Comparison of ENCODE assay signal across 27 mouse cellular contexts in the genomic region with DNA sequence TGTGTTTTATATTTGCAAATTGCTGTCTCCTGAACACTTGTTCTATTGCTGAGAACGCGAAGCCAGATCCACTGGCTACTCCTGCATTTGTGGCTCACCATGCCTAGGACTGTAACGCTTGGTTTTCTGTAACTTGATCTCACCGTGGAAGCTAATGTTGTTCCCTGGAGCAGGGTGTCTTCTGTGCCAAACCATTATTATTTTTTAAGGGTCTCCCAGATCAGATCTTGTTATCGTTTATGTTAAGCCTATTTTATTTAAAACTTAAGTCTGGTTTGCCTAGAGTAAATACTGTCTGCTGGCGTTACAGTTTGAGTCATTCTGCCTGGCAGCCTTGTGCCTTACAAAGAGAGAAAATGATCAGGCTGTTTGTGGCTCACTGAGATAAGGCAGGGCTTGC. TPM values are rescaled to one million over a fixed set of nuclear protein-coding genes. Genes with fewer than 3 reads are reported as not detected.
DNase-seq lines count a peak whose midpoint lies in the region; ATAC-seq and TF ChIP-seq lines count a peak whose summit lies in the region.
"Had no signal": no experiment of that assay in that cellular context is flagged by ENCODE, and none has a peak within 500 bp of the region (broad histone marks: within the 10 kb centered on the region; RNA-seq: fewer than 3 reads in every experiment).

No protein-coding gene starts in this region.

- no peak for TF ChIP-seq POLR2A in cerebellum, adult 2 months (IDR thresholded peaks at IDR 0.05; ENCODE audit: borderline replicate concordance, insufficient read depth, low read length)

- H3K9me3 ChIP-seq in forebrain, postnatal 0 days (ENCODE audit: low read length), result no peaks in the 10 kb centered on the region
- no peaks in the 10 kb centered on the region for H3K9me3 ChIP-seq in forebrain, embryonic 15.5 days
- no peaks in the 10 kb centered on the region; the same call in 1 of the 2 replicates for H3K9me3 ChIP-seq in limb, embryonic 13.5 days
- no peaks in the 10 kb centered on the region for H3K9me3 ChIP-seq in forebrain, embryonic 16.5 days (ENCODE audit: control insufficient read depth, low read length)
- H3K9me3 ChIP-seq: embryonic facial prominence, embryonic 12.5 days; heart, embryonic 15.5 days; hindbrain, embryonic 15.5 days; intestine, embryonic 15.5 days had no signal

- 28% methylated on average over 6 of the region's 6 CpGs for WGBS in forebrain, postnatal 0 days
- 37% methylated on average over 6 of the region's 6 CpGs for WGBS in forebrain, embryonic 15.5 days
- 8% methylated on average over 6 of the region's 6 CpGs for WGBS in limb, embryonic 13.5 days
- WGBS in forebrain, embryonic 16.5 days, result 35% methylated on average over 6 of the region's 6 CpGs
- WGBS in cerebellum, adult 2 months, result 16% methylated on average over 6 of the region's 6 CpGs

- peak; percentile 17 for DNase-seq in forebrain, postnatal 0 days
- DNase-seq in NIH3T3 (ENCODE audit: low read depth), result peak; percentile 2
- DNase-seq in embryo, embryonic 11 days, result peak; percentile 31
- DNase-seq in cerebellum, adult 18-20 months, result no peak
- no peak for DNase-seq in cerebellum, adult 2 months
- DNase-seq: adrenal gland, postnatal 25 days; cerebellum, adult 11 months; cerebellum, postnatal 14 days; heart, postnatal 36 days; kidney, adult 9 months; kidney, postnatal 14 days; right cerebral cortex, postnatal 25 days; spleen, adult 18-20 months had no signal

- H3K9ac ChIP-seq in forebrain, postnatal 0 days, result no peak overlapping the region
- no peak overlapping the region for H3K9ac ChIP-seq in forebrain, embryonic 15.5 days (replicated peaks)
- no peak overlapping the region for H3K9ac ChIP-seq in limb, embryonic 13.5 days
- no peak overlapping the region for H3K9ac ChIP-seq in forebrain, embryonic 16.5 days (replicated peaks; ENCODE audit: low read depth, low read length)
- H3K9ac ChIP-seq: embryonic facial prominence, embryonic 12.5 days; heart, embryonic 15.5 days; hindbrain, embryonic 15.5 days; intestine, embryonic 15.5 days had no signal

- no peaks in the 10 kb centered on the region for H3K36me3 ChIP-seq in forebrain, postnatal 0 days (ENCODE audit: insufficient read depth)
- no peaks in the 10 kb centered on the region for H3K36me3 ChIP-seq in forebrain, embryonic 15.5 days
- H3K36me3 ChIP-seq in limb, embryonic 13.5 days, result no peaks in the 10 kb centered on the region
- no peaks in the 10 kb centered on the region for H3K36me3 ChIP-seq in forebrain, embryonic 16.5 days (ENCODE audit: control insufficient read depth, insufficient read depth)
- H3K36me3 ChIP-seq: embryonic facial prominence, embryonic 12.5 days; heart, embryonic 15.5 days; hindbrain, embryonic 15.5 days; intestine, embryonic 15.5 days had no signal

- no peak overlapping the region for H3K4me2 ChIP-seq in forebrain, postnatal 0 days (ENCODE audit: low read depth)
- H3K4me2 ChIP-seq in forebrain, embryonic 15.5 days (replicated peaks), result no peak overlapping the region
- H3K4me2 ChIP-seq in limb, embryonic 13.5 days (replicated peaks), result peak overlapping the region; percentile 35
- no peak overlapping the region for H3K4me2 ChIP-seq in forebrain, embryonic 16.5 days (ENCODE audit: low read length)
- H3K4me2 ChIP-seq: embryonic facial prominence, embryonic 12.5 days; heart, embryonic 15.5 days; hindbrain, embryonic 15.5 days; intestine, embryonic 15.5 days had no signal

- no peak for ATAC-seq in forebrain, postnatal 0 days
- no peak for ATAC-seq in forebrain, embryonic 15.5 days (replicated peaks)
- no peak for ATAC-seq in limb, embryonic 13.5 days (ENCODE audit: low FRiP score, low read depth)
- ATAC-seq in forebrain, embryonic 16.5 days, result no peak
- ATAC-seq: CD4-positive, CD25-positive, alpha-beta regulatory T cell, adult 4 months; intestine, embryonic 15.5 days; midbrain, embryonic 16.5 days had no signal

- no peak overlapping the region for H3K4me3 ChIP-seq in forebrain, postnatal 0 days (ENCODE audit: low read depth, low read length)
- H3K4me3 ChIP-seq in forebrain, embryonic 15.5 days, result no peak overlapping the region
- no peak overlapping the region for H3K4me3 ChIP-seq in limb, embryonic 13.5 days
- no peak overlapping the region for H3K4me3 ChIP-seq in forebrain, embryonic 16.5 days (replicated peaks; ENCODE audit: low read length)
- no peak overlapping the region for H3K4me3 ChIP-seq in cerebellum, adult 2 months (replicated peaks; ENCODE audit: insufficient read depth, low read depth, low read length)
- H3K4me3 ChIP-seq: embryonic facial prominence, embryonic 12.5 days; heart, embryonic 15.5 days; hindbrain, embryonic 15.5 days; intestine, embryonic 15.5 days; layer of hippocampus, adult 2 months; myocyte had no signal

- no peak for TF ChIP-seq CTCF in forebrain, postnatal 0 days (IDR thresholded peaks at IDR 0.05; ENCODE audit: low read depth)
- no peak for TF ChIP-seq CTCF in cerebellum, adult 2 months (IDR thresholded peaks at IDR 0.05; ENCODE audit: borderline replicate concordance, insufficient read depth, low read depth, low read length)

- H3K27ac ChIP-seq in forebrain, postnatal 0 days (ENCODE audit: low read depth, low read length), result no peak overlapping the region
- no peak overlapping the region for H3K27ac ChIP-seq in forebrain, embryonic 15.5 days (replicated peaks)
- peak overlapping the region; percentile 48 for H3K27ac ChIP-seq in limb, embryonic 13.5 days
- H3K27ac ChIP-seq in forebrain, embryonic 16.5 days (ENCODE audit: low read length), result no peak overlapping the region
- no peak overlapping the region for H3K27ac ChIP-seq in cerebellum, adult 2 months (ENCODE audit: insufficient read depth, low read length)
- H3K27ac ChIP-seq: embryonic facial prominence, embryonic 12.5 days; heart, embryonic 15.5 days; hindbrain, embryonic 15.5 days; intestine, embryonic 15.5 days; layer of hippocampus, adult 2 months had no signal

- no peaks in the 10 kb centered on the region for H3K4me1 ChIP-seq in forebrain, postnatal 0 days (ENCODE audit: insufficient read depth)
- peaks cover 17% of the 10 kb centered on the region; the same call in 1 of the 2 replicates for H3K4me1 ChIP-seq in forebrain, embryonic 15.5 days
- H3K4me1 ChIP-seq in limb, embryonic 13.5 days, result peaks cover 50% of the 10 kb centered on the region
- H3K4me1 ChIP-seq in forebrain, embryonic 16.5 days (replicated peaks; ENCODE audit: control insufficient read depth, insufficient read depth, low read length), result peaks cover 3% of the 10 kb centered on the region; the same call in 1 of the 2 replicates
- H3K4me1 ChIP-seq in cerebellum, adult 2 months (ENCODE audit: control insufficient read depth, insufficient read depth, low read length), result no peaks in the 10 kb centered on the region; the same call in 1 of the 2 replicates
- H3K4me1 ChIP-seq: intestine, embryonic 15.5 days had no signal

- H3K27me3 ChIP-seq in forebrain, postnatal 0 days (ENCODE audit: insufficient read depth, low read length), result no peaks in the 10 kb centered on the region
- peaks cover 10% of the 10 kb centered on the region; the same call in 1 of the 2 replicates for H3K27me3 ChIP-seq in forebrain, embryonic 15.5 days
- peaks cover 37% of the 10 kb centered on the region for H3K27me3 ChIP-seq in limb, embryonic 13.5 days
- peaks cover 7% of the 10 kb centered on the region for H3K27me3 ChIP-seq in forebrain, embryonic 16.5 days (replicated peaks; ENCODE audit: control insufficient read depth, insufficient read depth, low read length)
- peaks cover 1% of the 10 kb centered on the region; the same call in 1 of the 2 replicates for H3K27me3 ChIP-seq in cerebellum, adult 2 months (ENCODE audit: control insufficient read depth, insufficient read depth, low read length)

RNA-seq across cellular contexts. Expression of a gene that starts 3.7 kb away (rescaled TPM):
- 17.5 and 18.9 TPM in 2 replicates for total RNA-seq in forebrain, postnatal 0 days (2014; rRNA removed)
- polyA plus RNA-seq in forebrain, postnatal 0 days (2015; fragmentation: Nextera tagmentation; extraction: Ambion mirVana), result 22.8 and 23.3 TPM in 2 replicates
- 16.7 and 18.9 TPM in 2 replicates for polyA plus RNA-seq in forebrain, embryonic 15.5 days (2015; fragmentation: Nextera tagmentation; extraction: Ambion mirVana)
- polyA plus RNA-seq in limb, embryonic 13.5 days (2015; fragmentation: Nextera tagmentation; extraction: Ambion mirVana), result 7.2 and 7.6 TPM in 2 replicates
- polyA plus RNA-seq in forebrain, embryonic 16.5 days (2015; fragmentation: Nextera tagmentation; extraction: Ambion mirVana), result 19.2 and 23.6 TPM in 2 replicates
- polyA plus RNA-seq in cerebellum, adult 2 months (2012; rRNA removed), result 1.6 and 1.8 TPM in 2 replicates
- total RNA-seq: liver, adult 2 months; megakaryocyte-erythroid progenitor cell, adult 5-6 weeks had no signal
- polyA plus RNA-seq: CD4-positive, CD25-positive, alpha-beta regulatory T cell, adult 4 months; liver, adult 2 months; myocyte had no signal

RNA-seq across cellular contexts. Expression of a gene that starts 14.6 kb away (rescaled TPM):
- 0.38 TPM in 1 of 2 replicates, not detected in the other for total RNA-seq in forebrain, postnatal 0 days (2014; rRNA removed)
- polyA plus RNA-seq in forebrain, postnatal 0 days (2015; fragmentation: Nextera tagmentation; extraction: Ambion mirVana), result 0.22 and 0.59 TPM in 2 replicates
- polyA plus RNA-seq in forebrain, embryonic 15.5 days (2015; fragmentation: Nextera tagmentation; extraction: Ambion mirVana), result 0.26 TPM in 1 of 2 replicates, not detected in the other
- polyA plus RNA-seq in limb, embryonic 13.5 days (2015; fragmentation: Nextera tagmentation; extraction: Ambion mirVana), result 109 and 118 TPM in 2 replicates
- polyA plus RNA-seq in forebrain, embryonic 16.5 days (2015; fragmentation: Nextera tagmentation; extraction: Ambion mirVana), result 1.4 TPM in 1 of 2 replicates, not detected in the other
- 1.2 TPM in 2 replicates for polyA plus RNA-seq in cerebellum, adult 2 months (2012; rRNA removed)
- total RNA-seq: megakaryocyte-erythroid progenitor cell, adult 5-6 weeks had no signal
- polyA plus RNA-seq: CD4-positive, CD25-positive, alpha-beta regulatory T cell, adult 4 months; liver, adult 2 months; liver, embryonic 16.5 days; myocyte had no signal

Comparison
In these comparisons a context has a peak if more than half of its experiments do, and no peak if none do; other contexts are left out.
1. DNase-seq: peak in forebrain, postnatal 0 days (single experiment), NIH3T3 (single experiment) and embryo, embryonic 11 days (single experiment); none in cerebellum, adult 18-20 months (0 of 2) and cerebellum, adult 2 months (0 of 2).
2. RNA of a gene that starts 14.6 kb away (polyA plus RNA-seq): 109 to 118 TPM in limb, embryonic 13.5 days; 1.2 TPM in cerebellum, adult 2 months, 0.22 to 0.59 TPM in forebrain, postnatal 0 days, 0.26 TPM in forebrain, embryonic 15.5 days and 1.4 TPM in forebrain, embryonic 16.5 days; every median in the first group is over 10 times any median in the second.